Mouse (Mus musculus): Measurements from ENCODE around the gene Pik3cb.

GRCm38 (mm10) chr9:99172811-99173210, 32.4 kb upstream of the Pik3cb start:
- no peak for TF ChIP-seq CTCF (IDR thresholded peaks at IDR 0.05; ENCODE audit: control insufficient read depth, insufficient read depth, insufficient replicate concordance, low read depth, low read length)
- no peak for TF ChIP-seq POLR2A (IDR thresholded peaks at IDR 0.05; ENCODE audit: control insufficient read depth, low read depth, low read length)

Data from testis, adult 2 months (tissue).